Mouse (Mus musculus): ENCODE results near the gene Ddrgk1. TPM values are rescaled to one million over a fixed set of nuclear protein-coding genes. Genes with fewer than 3 reads are reported as not detected.

The Ddrgk1 gene
- polyA plus RNA-seq, 1 experiment from 2014 or later = 62.9 TPM

DNA sequence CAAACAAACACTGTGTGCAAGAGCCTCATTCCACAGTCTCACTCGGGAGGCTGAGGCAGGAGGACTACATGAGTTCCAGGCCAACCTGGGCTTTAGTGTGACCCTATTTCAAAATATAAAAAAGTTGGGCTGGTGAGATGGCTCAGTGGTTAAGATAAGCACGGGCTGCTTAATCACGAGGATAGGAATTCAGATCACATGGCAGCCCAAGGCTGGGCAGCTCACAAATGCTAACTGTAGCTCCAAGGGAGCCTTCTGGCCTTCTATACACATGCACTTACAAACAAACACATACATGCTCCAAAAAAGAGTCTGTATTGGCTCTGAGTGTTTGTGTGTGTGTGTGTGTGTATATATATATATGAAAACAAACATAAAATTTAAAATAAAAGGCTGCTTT is 29.1 kb upstream of the Ddrgk1 start:
- WGBS = 30% methylated on average over 3 of the region's 3 CpGs
- Histone ChIP-seq H3K4me3 (ENCODE audit: low read depth, low read length) (no peak overlapping the region), H3K4me2 (no peak overlapping the region), H3K27ac (ENCODE audit: low read depth, low read length) (no peak overlapping the region), H3K27me3 (replicated peaks; ENCODE audit: control insufficient read depth, insufficient read depth, low read length) (peaks cover 42% of the 10 kb centered on the region), H3K4me1 (replicated peaks; ENCODE audit: control insufficient read depth, insufficient read depth, low read length) (peaks cover 12% of the 10 kb centered on the region), H3K9ac (ENCODE audit: low read depth, low read length) (no peak overlapping the region), H3K36me3 (ENCODE audit: control insufficient read depth, insufficient read depth, low read length) (no peaks in the 10 kb centered on the region), H3K9me3 (ENCODE audit: control insufficient read depth, low read length) (no peaks in the 10 kb centered on the region)
- ATAC-seq (replicated peaks; ENCODE audit: low FRiP score) = no peak
- no peak for DNase-seq (ENCODE audit: low spot score)

GRCm38 (mm10) chr2:130689011-130689410 is 24.6 kb upstream of the Ddrgk1 start:
- Histone ChIP-seq H3K27ac (ENCODE audit: low read depth, low read length) (no peak overlapping the region), H3K9ac (ENCODE audit: low read depth, low read length) (no peak overlapping the region), H3K4me1 (replicated peaks; ENCODE audit: control insufficient read depth, insufficient read depth, low read length) (no peaks in the 10 kb centered on the region), H3K27me3 (replicated peaks; ENCODE audit: control insufficient read depth, insufficient read depth, low read length) (peaks cover 6% of the 10 kb centered on the region; the same call in 1 of the 2 replicates), H3K9me3 (ENCODE audit: control insufficient read depth, low read length) (no peaks in the 10 kb centered on the region), H3K36me3 (ENCODE audit: control insufficient read depth, insufficient read depth, low read length) (peaks cover 2% of the 10 kb centered on the region; the same call in 1 of the 2 replicates), H3K4me3 (ENCODE audit: low read depth, low read length) (no peak overlapping the region), H3K4me2 (no peak overlapping the region)
- ATAC-seq (replicated peaks; ENCODE audit: low FRiP score) = no peak
- no peak for DNase-seq (ENCODE audit: low spot score)
- 65% methylated on average over 2 of the region's 2 CpGs for WGBS

GRCm38 (mm10) chr2:130685426-130685825 is 21.0 kb upstream of the Ddrgk1 start:
- H3K4me2 ChIP-seq = no peak overlapping the region
- WGBS = 82% methylated on average over 9 of the region's 9 CpGs
- peaks cover 9% of the 10 kb centered on the region for H3K36me3 ChIP-seq (ENCODE audit: control insufficient read depth, insufficient read depth, low read length)
- H3K9me3 ChIP-seq (ENCODE audit: control insufficient read depth, low read length) = no peaks in the 10 kb centered on the region
- no peaks in the 10 kb centered on the region for H3K27me3 ChIP-seq (replicated peaks; ENCODE audit: control insufficient read depth, insufficient read depth, low read length)
- H3K4me1 ChIP-seq (replicated peaks; ENCODE audit: control insufficient read depth, insufficient read depth, low read length) = no peaks in the 10 kb centered on the region
- no peak overlapping the region for H3K9ac ChIP-seq (ENCODE audit: low read depth, low read length)
- DNase-seq (ENCODE audit: low spot score) = no peak
- no peak overlapping the region for H3K27ac ChIP-seq (ENCODE audit: low read depth, low read length)
- no peak overlapping the region for H3K4me3 ChIP-seq (ENCODE audit: low read depth, low read length)
- ATAC-seq (replicated peaks; ENCODE audit: low FRiP score) = no peak

DNA sequence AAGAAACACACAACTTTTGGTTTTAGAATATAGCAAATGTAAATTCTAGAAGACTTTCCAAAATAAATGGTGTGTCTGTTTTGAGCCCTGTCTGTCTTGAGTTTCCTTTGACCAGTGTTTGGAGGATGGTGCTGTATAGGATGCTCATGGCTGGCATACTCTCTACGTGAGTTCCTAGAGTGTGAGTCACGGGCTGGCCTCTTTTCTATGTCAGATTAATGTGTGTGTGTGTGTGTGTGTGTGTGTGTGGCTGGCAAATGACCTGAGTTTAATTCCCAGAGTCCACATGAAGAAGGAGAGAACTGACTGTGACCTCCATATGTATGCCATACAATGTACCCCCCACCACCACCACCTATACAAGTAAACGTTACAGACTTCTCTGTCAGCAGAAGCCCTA is 17.1 kb upstream of the Ddrgk1 start:
- Histone ChIP-seq H3K27me3 (replicated peaks; ENCODE audit: control insufficient read depth, insufficient read depth, low read length) (no peaks in the 10 kb centered on the region), H3K9ac (ENCODE audit: low read depth, low read length) (no peak overlapping the region), H3K4me2 (no peak overlapping the region), H3K4me3 (ENCODE audit: low read depth, low read length) (no peak overlapping the region), H3K27ac (ENCODE audit: low read depth, low read length) (no peak overlapping the region), H3K4me1 (replicated peaks; ENCODE audit: control insufficient read depth, insufficient read depth, low read length) (no peaks in the 10 kb centered on the region), H3K36me3 (ENCODE audit: control insufficient read depth, insufficient read depth, low read length) (peaks cover 39% of the 10 kb centered on the region), H3K9me3 (ENCODE audit: control insufficient read depth, low read length) (no peaks in the 10 kb centered on the region)
- WGBS = 84% methylated on average over 3 of the region's 3 CpGs
- DNase-seq (ENCODE audit: low spot score) (no peak), ATAC-seq (replicated peaks; ENCODE audit: low FRiP score) (no peak)

GRCm38 (mm10) chr2:130679899-130680298 is 15.4 kb upstream of the Ddrgk1 start:
- ATAC-seq (replicated peaks; ENCODE audit: low FRiP score) = no peak
- WGBS = 93% methylated on average over 6 of the region's 6 CpGs
- Histone ChIP-seq H3K9me3 (ENCODE audit: control insufficient read depth, low read length) (no peaks in the 10 kb centered on the region), H3K27me3 (replicated peaks; ENCODE audit: control insufficient read depth, insufficient read depth, low read length) (no peaks in the 10 kb centered on the region), H3K9ac (ENCODE audit: low read depth, low read length) (no peak overlapping the region), H3K4me3 (ENCODE audit: low read depth, low read length) (no peak overlapping the region), H3K27ac (ENCODE audit: low read depth, low read length) (no peak overlapping the region), H3K36me3 (ENCODE audit: control insufficient read depth, insufficient read depth, low read length) (peaks cover 51% of the 10 kb centered on the region), H3K4me2 (no peak overlapping the region), H3K4me1 (replicated peaks; ENCODE audit: control insufficient read depth, insufficient read depth, low read length) (no peaks in the 10 kb centered on the region)
- DNase-seq (ENCODE audit: low spot score) = no peak

GRCm38 (mm10) chr2:130679154-130679553 is 14.7 kb upstream of the Ddrgk1 start:
- no peak overlapping the region for H3K4me3 ChIP-seq (ENCODE audit: low read depth, low read length)
- no peaks in the 10 kb centered on the region for H3K9me3 ChIP-seq (ENCODE audit: control insufficient read depth, low read length)
- 93% methylated on average over 12 of the region's 12 CpGs for WGBS
- H3K4me1 ChIP-seq (replicated peaks; ENCODE audit: control insufficient read depth, insufficient read depth, low read length) = no peaks in the 10 kb centered on the region
- H3K27ac ChIP-seq (ENCODE audit: low read depth, low read length) = no peak overlapping the region
- no peaks in the 10 kb centered on the region for H3K27me3 ChIP-seq (replicated peaks; ENCODE audit: control insufficient read depth, insufficient read depth, low read length)
- no peak overlapping the region for H3K4me2 ChIP-seq
- H3K9ac ChIP-seq (ENCODE audit: low read depth, low read length) = no peak overlapping the region
- peaks cover 55% of the 10 kb centered on the region for H3K36me3 ChIP-seq (ENCODE audit: control insufficient read depth, insufficient read depth, low read length)
- DNase-seq (ENCODE audit: low spot score) = no peak
- ATAC-seq (replicated peaks; ENCODE audit: low FRiP score) = no peak

DNA sequence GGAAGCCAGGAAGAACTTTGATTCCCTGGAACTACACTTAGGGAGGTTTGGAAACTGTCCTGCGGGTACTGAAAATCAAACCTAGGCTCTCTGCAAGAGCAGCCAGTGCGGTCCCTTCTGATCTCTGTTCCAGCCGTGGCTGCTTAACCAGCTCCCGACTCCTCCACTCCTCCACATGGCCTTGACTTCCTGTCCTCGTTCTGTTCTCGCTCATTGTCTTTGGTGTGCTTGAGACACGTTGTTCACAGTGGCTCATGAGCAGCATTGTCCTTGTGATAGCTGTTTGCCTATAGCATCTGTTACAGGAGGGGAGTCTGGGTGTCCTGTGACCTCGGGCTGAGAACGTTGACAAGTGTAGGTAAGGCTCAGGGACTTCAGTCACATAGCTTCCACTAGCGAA is 12.8 kb upstream of the Ddrgk1 start:
- Histone ChIP-seq H3K4me1 (replicated peaks; ENCODE audit: control insufficient read depth, insufficient read depth, low read length) (no peaks in the 10 kb centered on the region), H3K27ac (ENCODE audit: low read depth, low read length) (no peak overlapping the region), H3K36me3 (ENCODE audit: control insufficient read depth, insufficient read depth, low read length) (peaks cover 67% of the 10 kb centered on the region), H3K9ac (ENCODE audit: low read depth, low read length) (no peak overlapping the region), H3K27me3 (replicated peaks; ENCODE audit: control insufficient read depth, insufficient read depth, low read length) (no peaks in the 10 kb centered on the region), H3K4me2 (no peak overlapping the region), H3K9me3 (ENCODE audit: control insufficient read depth, low read length) (no peaks in the 10 kb centered on the region), H3K4me3 (ENCODE audit: low read depth, low read length) (no peak overlapping the region)
- DNase-seq (ENCODE audit: low spot score) = no peak
- WGBS = 80% methylated on average over 10 of the region's 10 CpGs
- ATAC-seq (replicated peaks; ENCODE audit: low FRiP score) = no peak

DNA sequence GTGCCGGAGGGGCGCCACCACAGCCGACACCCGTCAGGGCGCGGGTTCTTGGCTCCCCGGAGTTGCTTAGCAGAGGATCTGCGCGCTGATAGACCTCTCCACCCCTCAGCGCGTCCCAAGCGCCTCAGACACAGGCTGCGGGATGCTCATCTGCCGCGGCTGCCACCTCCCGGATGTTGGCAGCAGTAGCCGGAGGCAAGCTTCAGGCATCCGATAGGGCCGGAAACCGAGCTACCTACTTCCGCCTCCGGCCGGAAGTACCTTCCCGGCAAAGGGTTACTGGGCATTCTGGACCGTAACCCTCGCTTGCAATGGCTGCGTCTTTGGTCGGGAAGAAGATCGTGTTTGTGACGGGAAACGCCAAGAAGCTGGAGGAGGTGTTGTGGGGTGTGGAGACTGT is 3.1 kb upstream of the Ddrgk1 start, which contains the start of gene Itpa:
TSS of gene Itpa (plus strand) at position 52 of the 400 bp plus-strand sequence.
- DNase-seq (ENCODE audit: low spot score) = peak; percentile 87
- H3K4me2 ChIP-seq = peak within 1 kb of the TSS; percentile 94
- H3K36me3 ChIP-seq (ENCODE audit: control insufficient read depth, insufficient read depth, low read length) = peaks cover 13% of the 10 kb centered on the region
- ATAC-seq (replicated peaks; ENCODE audit: low FRiP score) = peak; percentile 78
- H3K4me1 ChIP-seq (replicated peaks; ENCODE audit: control insufficient read depth, insufficient read depth, low read length) = peaks cover 29% of the 10 kb centered on the region
- H3K27ac ChIP-seq (ENCODE audit: low read depth, low read length) = peak within 1 kb of the TSS; percentile 90
- H3K4me3 ChIP-seq (ENCODE audit: low read depth, low read length) = peak within 1 kb of the TSS; percentile 77
- H3K9me3 ChIP-seq (ENCODE audit: control insufficient read depth, low read length) = no peaks in the 10 kb centered on the region
- under 1% methylated on average over 31 of the region's 31 CpGs for WGBS
- peak within 1 kb of the TSS; percentile 72 for H3K9ac ChIP-seq (ENCODE audit: low read depth, low read length)
- H3K27me3 ChIP-seq (replicated peaks; ENCODE audit: control insufficient read depth, insufficient read depth, low read length) = no peaks in the 10 kb centered on the region

- Histone ChIP-seq H3K9ac (ENCODE audit: low read depth, low read length) (peak overlapping the region; percentile 87), H3K9me3 (ENCODE audit: control insufficient read depth, low read length) (no peaks in the 10 kb centered on the region), H3K27ac (ENCODE audit: low read depth, low read length) (peak overlapping the region; percentile 94), H3K36me3 (ENCODE audit: control insufficient read depth, insufficient read depth, low read length) (peaks cover 22% of the 10 kb centered on the region), H3K4me1 (replicated peaks; ENCODE audit: control insufficient read depth, insufficient read depth, low read length) (peaks cover 16% of the 10 kb centered on the region), H3K27me3 (replicated peaks; ENCODE audit: control insufficient read depth, insufficient read depth, low read length) (no peaks in the 10 kb centered on the region), H3K4me2 (peak overlapping the region; percentile 95), H3K4me3 (ENCODE audit: low read depth, low read length) (peak overlapping the region; percentile 56)
- DNase-seq (ENCODE audit: low spot score) = no peak
- 87% methylated on average over 11 of the region's 11 CpGs for WGBS
- no peak for ATAC-seq (replicated peaks; ENCODE audit: low FRiP score)
These were observed 1.1 kb downstream of the Ddrgk1 start for GRCm38 (mm10) chr2:130663342-130663741.
